Mouse (Mus musculus): ENCODE results near the gene Trnau1ap.
A peak's percentile ranks its signal among the peaks of the same experiment; 100 is the strongest.
"Not testable (repeated sequence)": the region's sequence is repeated elsewhere in the genome, so short reads cannot be mapped to it uniquely, and the experiment has no call there.

The Trnau1ap gene

GRCm38 (mm10) chr4:132341451-132341850 lies 12.1 kb upstream of the Trnau1ap start:
- no peak for DNase-seq

DNA sequence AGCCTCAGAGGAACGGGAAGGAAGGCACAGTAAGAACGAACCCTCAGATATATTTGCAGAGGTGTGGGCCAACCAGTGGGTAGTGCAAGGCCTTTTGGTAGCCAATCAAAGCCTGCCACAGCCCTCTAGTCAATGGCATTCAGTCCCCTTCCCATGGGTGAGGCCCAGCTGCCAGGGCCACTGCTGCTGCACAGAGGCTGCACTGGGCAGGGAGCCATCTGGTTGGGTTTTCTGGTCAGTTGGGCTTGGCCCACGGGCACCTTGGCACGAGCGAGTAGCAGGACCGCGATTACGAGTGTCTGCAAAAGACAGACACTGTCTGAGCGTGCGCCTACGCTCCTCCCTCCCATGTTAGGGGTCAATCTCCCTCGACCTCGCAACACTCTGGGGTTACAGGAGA lies 9.6 kb upstream of the Trnau1ap start:
- peak in 1 of 2 experiments; percentile 29 for DNase-seq

- DNase-seq, result no peak
Observed at GRCm38 (mm10) chr4:132332880-132333279, 3.5 kb upstream of the Trnau1ap start.

DNA sequence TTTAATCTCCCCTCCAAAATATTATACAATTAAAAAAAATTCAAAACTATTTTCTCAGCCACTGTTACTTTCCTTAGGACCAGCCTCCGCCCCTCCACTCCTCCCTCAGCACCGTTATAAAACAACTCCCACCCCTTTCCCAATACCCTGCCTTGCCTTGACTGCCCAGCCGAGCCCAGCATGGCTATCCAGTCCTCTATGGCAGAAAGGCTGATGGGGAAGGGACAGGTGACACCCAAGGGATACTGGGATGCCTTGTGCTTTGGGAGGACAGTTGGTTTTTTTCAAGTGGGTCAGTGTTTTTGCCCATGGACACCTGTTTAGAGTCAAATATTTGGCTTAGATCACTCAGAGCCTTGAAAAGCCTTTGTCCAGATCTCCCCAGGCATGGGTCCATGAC lies 2.6 kb upstream of the Trnau1ap start:
- no peak for DNase-seq

DNA sequence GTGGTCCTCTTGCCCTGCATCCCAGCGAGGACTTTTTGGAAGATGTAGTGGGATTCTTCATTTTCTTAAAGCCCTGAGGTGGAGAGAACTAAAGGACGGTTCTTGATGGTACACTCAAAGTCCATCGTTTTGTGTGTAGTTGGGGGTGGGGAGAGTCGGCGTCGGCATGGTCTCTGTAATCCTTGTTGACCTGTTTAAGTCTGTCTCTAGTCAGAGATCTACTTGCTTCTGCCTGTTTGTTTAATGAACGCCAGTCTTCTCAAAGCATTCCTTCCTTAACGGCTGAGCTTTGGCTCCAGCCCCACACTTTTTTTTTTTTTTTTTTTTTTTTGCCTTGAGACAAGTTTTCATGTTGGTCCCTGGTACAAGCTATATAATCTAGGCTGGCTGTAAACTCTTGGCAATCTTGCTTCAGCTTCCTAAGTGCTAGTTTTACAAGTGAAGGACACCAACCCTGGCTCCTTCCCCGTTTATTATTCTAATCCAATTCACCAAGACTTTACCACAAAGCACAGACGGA lies 557 bp upstream of the Trnau1ap start:
- DNase-seq, result no peak

GRCm38 (mm10) chr4:132328391-132328982 lies 851 bp downstream of the Trnau1ap start:
- DNase-seq, result no peak

GRCm38 (mm10) chr4:132326481-132326880 lies 2.9 kb downstream of the Trnau1ap start:
- DNase-seq, result no peak

DNA sequence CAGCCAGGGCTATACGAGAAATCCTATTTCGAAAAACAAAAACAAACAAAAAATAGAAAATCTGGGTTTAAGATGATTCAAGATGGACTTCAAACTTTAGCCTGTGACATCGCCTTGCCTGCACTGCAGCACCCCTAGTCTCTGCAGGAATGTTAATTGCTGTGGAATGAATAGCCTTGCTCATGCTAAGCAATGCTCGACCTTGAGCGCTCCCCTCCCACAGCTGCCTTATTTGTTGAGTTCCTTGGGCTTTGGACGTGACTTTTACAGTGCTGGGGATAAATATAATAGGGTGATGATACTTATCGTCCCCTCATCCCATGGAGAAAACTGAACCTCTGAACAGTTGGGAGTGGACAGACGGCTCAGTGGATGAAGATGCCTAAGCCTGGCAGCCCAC lies 13.6 kb downstream of the Trnau1ap start:
- DNase-seq, result no peak

GRCm38 (mm10) chr4:132312627-132313026 lies 16.7 kb downstream of the Trnau1ap start:
- no peak for DNase-seq

GRCm38 (mm10) chr4:132311801-132312200 lies 17.5 kb downstream of the Trnau1ap start:
- no peak for DNase-seq

- no peak for DNase-seq
Observed at GRCm38 (mm10) chr4:132311209-132311608, 18.1 kb downstream of the Trnau1ap start.

DNA sequence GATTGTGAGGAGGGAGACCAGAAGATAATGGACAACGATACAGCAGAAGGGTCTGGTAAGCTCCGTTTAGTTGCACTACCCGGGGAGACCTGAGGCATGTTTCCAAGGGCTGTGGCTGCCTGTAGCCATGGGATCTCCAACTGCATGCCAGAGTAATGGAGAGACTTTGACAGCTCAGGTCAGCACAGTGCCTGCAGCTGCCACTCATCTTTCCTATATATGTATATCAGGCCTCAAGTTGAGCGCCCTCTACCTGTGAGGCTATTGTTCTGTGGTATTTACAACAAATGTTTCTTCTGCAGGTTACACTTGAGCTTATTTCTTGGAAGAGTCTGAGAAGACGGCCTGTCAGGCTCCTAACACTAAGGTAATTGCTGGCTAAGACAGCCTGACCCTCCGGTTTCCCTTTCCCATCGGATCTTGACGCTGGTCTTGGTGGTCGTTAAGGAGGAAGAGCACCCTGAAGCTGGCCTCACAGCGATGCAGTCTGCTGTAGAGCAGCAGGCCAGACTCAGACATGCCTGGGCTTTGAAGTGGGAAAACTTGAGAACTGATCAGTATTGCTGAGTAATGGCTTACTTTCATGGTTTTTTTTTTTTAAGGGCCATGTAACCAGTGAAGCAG lies 19.4 kb downstream of the Trnau1ap start:
- peak; percentile 37 to 69 for DNase-seq

GRCm38 (mm10) chr4:132309140-132309848 lies 20.0 kb downstream of the Trnau1ap start:
- DNase-seq, result peak in 1 of 2 experiments; percentile 13

GRCm38 (mm10) chr4:132308437-132309139 lies 20.8 kb downstream of the Trnau1ap start:
- DNase-seq, result peak; percentile 93 to 94

DNA sequence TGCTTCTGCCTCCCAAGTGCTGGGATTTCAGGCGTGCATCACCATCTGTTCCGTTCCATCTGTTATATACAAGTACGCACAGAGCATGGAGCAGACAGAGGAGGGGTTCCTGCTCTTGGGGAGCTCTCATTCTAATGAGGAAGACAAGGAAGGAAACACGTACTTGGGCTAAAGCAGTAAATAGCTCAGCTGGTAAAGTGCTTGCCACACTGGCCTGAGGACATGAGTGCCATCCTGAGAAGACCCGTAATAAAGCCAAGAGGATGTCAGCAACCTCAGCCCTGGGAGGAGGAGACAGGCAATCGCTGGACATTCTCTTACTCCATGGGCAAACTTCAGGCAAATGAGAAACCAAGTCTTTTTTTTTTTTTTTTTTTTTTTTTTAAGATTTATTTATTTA lies 23.3 kb downstream of the Trnau1ap start:
- no peak for DNase-seq

GRCm38 (mm10) chr4:132305276-132305675 lies 24.1 kb downstream of the Trnau1ap start:
- DNase-seq, result no peak

DNA sequence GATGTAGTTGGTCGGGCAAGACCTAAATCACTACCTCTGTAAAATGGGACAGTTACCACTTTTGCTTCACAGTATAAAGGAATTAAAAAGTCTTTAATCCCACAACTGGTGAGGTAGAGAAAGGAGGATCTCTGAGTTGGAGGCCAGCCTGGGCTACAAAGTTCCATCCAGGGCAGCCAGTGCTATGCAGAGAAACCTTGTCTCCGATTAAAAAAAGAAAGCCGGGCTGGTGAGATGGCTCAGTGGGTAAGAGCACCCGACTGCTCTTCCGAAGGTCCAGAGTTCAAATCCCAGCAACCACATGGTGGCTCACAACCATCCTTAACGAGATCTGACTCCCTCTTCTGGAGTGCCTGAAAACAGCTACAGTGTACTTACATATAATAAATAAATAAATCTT lies 25.9 kb downstream of the Trnau1ap start:
- not testable (repeated sequence) for DNase-seq

GRCm38 (mm10) chr4:132302939-132303479 lies 26.3 kb downstream of the Trnau1ap start, which contains the start of gene Rab42:
Gene Rab42 (minus strand): TSS chr4:132303385.
- peak; percentile 33 to 56 for DNase-seq

DNA sequence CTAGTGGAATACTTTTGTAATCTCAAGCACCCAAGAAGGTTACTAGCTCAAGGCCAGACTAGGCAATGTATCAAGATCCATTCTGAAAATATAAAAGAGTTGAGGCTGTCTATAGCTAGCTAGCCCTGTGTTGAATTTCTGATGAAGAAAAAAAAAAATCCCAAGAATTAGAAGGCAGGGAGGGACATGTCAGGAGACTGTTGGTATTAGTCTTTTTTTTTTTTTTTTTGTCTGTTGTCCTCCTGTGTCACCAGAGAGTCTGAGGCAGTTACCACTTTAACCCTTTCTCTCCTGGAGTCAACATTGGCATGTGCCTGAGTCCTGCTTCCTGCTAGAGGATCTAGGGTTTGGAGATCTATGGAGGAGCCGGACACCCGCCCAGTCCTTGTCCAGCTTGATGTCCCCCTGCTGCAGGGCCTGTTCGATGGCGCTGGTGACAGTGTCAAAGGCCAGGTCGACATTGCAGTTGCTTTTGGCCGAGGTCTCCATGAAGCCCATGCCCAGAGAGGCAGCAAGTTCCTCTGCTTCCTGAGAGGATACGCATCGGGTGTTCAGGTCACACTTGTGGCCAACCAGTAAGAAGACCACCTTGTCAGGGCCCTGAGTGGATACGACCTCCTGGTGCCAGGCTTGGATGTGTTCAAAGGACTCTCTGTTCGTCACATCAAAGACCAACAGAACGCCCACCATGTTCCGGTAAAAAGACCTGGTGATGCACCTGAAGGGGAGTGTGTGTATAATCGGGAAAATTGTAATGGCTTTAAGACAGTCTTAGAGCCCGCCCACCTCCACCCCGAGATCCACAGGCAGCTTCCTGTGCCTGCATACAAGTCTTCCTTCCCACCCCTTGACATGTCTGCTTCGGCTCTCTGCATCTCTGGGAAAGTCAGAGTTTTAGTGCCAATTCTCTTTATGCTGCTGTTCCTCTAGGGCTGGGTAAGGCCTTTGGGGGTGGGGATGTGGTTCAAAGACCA lies 27.1 kb downstream of the Trnau1ap start:
- no peak for DNase-seq

DNA sequence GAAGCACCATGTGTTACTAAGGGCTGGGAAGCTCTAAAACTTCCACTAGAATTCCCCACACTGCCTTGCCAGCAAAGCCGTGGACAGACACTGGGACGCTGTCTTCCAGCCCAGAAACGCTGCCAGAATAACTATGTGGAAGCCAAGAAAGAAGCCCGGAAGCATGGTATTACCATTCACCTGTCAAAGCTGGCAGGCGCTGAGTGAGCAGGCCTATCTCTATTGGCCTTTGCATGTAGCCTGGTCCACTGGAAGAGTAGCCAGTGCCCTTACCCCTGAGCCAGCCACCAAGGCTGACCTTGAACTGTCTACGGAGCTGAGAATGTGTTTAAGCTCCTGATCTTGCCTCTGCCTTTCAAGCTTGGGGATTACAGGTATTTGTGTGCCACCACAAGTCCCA lies 27.9 kb downstream of the Trnau1ap start:
- DNase-seq, result no peak

DNA sequence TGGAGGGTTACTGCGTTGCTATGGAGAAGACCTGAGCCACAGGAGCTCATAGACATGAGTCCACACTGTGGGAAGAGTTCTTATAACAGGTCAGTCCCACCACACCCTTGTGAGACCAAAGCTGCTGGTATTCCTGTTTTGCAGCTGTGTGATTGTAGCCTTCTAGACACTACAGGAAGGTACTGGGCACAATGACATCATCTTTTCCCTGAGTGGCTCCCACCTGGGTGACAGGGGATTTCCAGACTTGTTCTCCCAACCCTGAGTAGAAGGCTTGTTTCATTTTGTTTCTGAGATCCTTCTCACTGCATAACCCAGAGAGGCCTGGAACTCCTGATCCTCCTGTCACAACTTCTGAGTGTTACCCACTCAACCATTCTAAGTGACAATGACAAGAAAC lies 29.5 kb downstream of the Trnau1ap start:
- no peak for DNase-seq

Measured in lung, adult 18-20 months (tissue).